8 mouse cellular contexts compared by ENCODE assay signal in genomic region chr16:17890342-17890727, GRCm38 (mm10). TPM values are rescaled to one million over a fixed set of nuclear protein-coding genes. Genes with fewer than 3 reads are reported as not detected.
DNase-seq lines count a peak whose midpoint lies in the region; ATAC-seq and TF ChIP-seq lines count a peak whose summit lies in the region.

No protein-coding gene starts in this region.

- no peaks in the 10 kb centered on the region for H3K9me3 ChIP-seq in hindbrain, embryonic 11.5 days (ENCODE audit: control insufficient read depth, low read length)
- no peaks in the 10 kb centered on the region for H3K9me3 ChIP-seq in midbrain, embryonic 12.5 days

- H3K4me1 ChIP-seq in kidney, adult 2 months (ENCODE audit: control insufficient read depth, insufficient read depth, low read length): peaks cover 21% of the 10 kb centered on the region
- peaks cover 14% of the 10 kb centered on the region; the same call in 1 of the 2 replicates for H3K4me1 ChIP-seq in hindbrain, embryonic 11.5 days (replicated peaks; ENCODE audit: control insufficient read depth, insufficient read depth, low read length)
- H3K4me1 ChIP-seq in midbrain, embryonic 12.5 days: peaks cover 22% of the 10 kb centered on the region

- H3K4me2 ChIP-seq in hindbrain, embryonic 11.5 days (replicated peaks; ENCODE audit: low read depth, low read length): peak overlapping the region; percentile 80
- peak overlapping the region; percentile 91 for H3K4me2 ChIP-seq in midbrain, embryonic 12.5 days (replicated peaks)

- TF ChIP-seq POLR2A in kidney, adult 2 months (IDR thresholded peaks at IDR 0.05; ENCODE audit: low read depth, low read length): no peak

- peak overlapping the region; percentile 99 for H3K9ac ChIP-seq in hindbrain, embryonic 11.5 days (ENCODE audit: low read depth, low read length)
- peak overlapping the region; percentile 96 for H3K9ac ChIP-seq in midbrain, embryonic 12.5 days (replicated peaks)

- peak overlapping the region; percentile 85 for H3K4me3 ChIP-seq in kidney, adult 2 months (ENCODE audit: insufficient read depth, low read depth, low read length)
- H3K4me3 ChIP-seq in hindbrain, embryonic 11.5 days (ENCODE audit: low read depth, low read length): peak overlapping the region; percentile 98
- peak overlapping the region; percentile 98 for H3K4me3 ChIP-seq in midbrain, embryonic 12.5 days

- no peaks in the 10 kb centered on the region for H3K27me3 ChIP-seq in kidney, adult 2 months (replicated peaks; ENCODE audit: control insufficient read depth, insufficient read depth, low read length)
- H3K27me3 ChIP-seq in hindbrain, embryonic 11.5 days (ENCODE audit: control insufficient read depth, insufficient read depth, low read length): no peaks in the 10 kb centered on the region
- no peaks in the 10 kb centered on the region for H3K27me3 ChIP-seq in midbrain, embryonic 12.5 days

- TF ChIP-seq CTCF in kidney, adult 2 months (conservative IDR thresholded peaks at IDR 0.05; ENCODE audit: insufficient read depth, insufficient read length, low read depth, low read length): no peak

- H3K36me3 ChIP-seq in kidney, adult 2 months (ENCODE audit: control insufficient read depth, insufficient read depth, low read length): no peaks in the 10 kb centered on the region
- H3K36me3 ChIP-seq in hindbrain, embryonic 11.5 days (ENCODE audit: control insufficient read depth, insufficient read depth, low read length): no peaks in the 10 kb centered on the region
- 0 out of 2 replicates have a peak, but pooled peaks cover 3% of the 10 kb centered on the region for H3K36me3 ChIP-seq in midbrain, embryonic 12.5 days

- DNase-seq in kidney, adult 2 months: no peak
- no peak for DNase-seq in kidney, postnatal 14 days
- DNase-seq in ZHBTc4 (ENCODE audit: low read depth, low spot score): peak; percentile 16
- no peak for DNase-seq in hindbrain, embryonic 11.5 days (ENCODE audit: low spot score)
- no peak for DNase-seq in layer of hippocampus, adult 11-12 months (ENCODE audit: low spot score)
- no peak for DNase-seq in retina, embryonic 14.5 days (ENCODE audit: low spot score)
- DNase-seq in adrenal gland, adult 18-20 months (ENCODE audit: low spot score in 2 of 2): no peak

- H3K27ac ChIP-seq in kidney, adult 2 months (ENCODE audit: insufficient read depth, low read depth, low read length): no peak overlapping the region
- H3K27ac ChIP-seq in hindbrain, embryonic 11.5 days (ENCODE audit: low read depth, low read length): no peak overlapping the region
- no peak overlapping the region for H3K27ac ChIP-seq in midbrain, embryonic 12.5 days (replicated peaks)

- WGBS in kidney, adult 2 months: 35% methylated on average over 2 of the region's 2 CpGs
- WGBS in hindbrain, embryonic 11.5 days: 62% methylated on average over 2 of the region's 2 CpGs
- WGBS in midbrain, embryonic 12.5 days: 48% methylated on average over 2 of the region's 2 CpGs

- ATAC-seq in hindbrain, embryonic 11.5 days (ENCODE audit: low FRiP score): no peak
- no peak for ATAC-seq in midbrain, embryonic 12.5 days (ENCODE audit: low FRiP score, low read depth)

RNA-seq across cellular contexts. Expression of gene Gm20518, which starts 1.1 kb away (rescaled TPM):
- polyA plus RNA-seq in kidney, adult 2 months (2012; rRNA removed): 7.7 and 10.3 TPM in 2 replicates
- 0.15 and 0.29 TPM in 2 replicates for polyA plus RNA-seq in hindbrain, embryonic 11.5 days (2014; fragmentation: Nextera tagmentation; extraction: Ambion mirVana)
- polyA plus RNA-seq in midbrain, embryonic 12.5 days (2016; fragmentation: Nextera tagmentation; extraction: Ambion mirVana): 0.55 and 0.67 TPM in 2 replicates
- total RNA-seq in adrenal gland, adult 18-20 months (2021): under 1 TPM; 0.32 to 0.66 TPM

RNA-seq across cellular contexts. Expression of gene Tssk1, which starts 3.7 kb away (rescaled TPM):
- 0.12 and 0.14 TPM in 2 replicates for polyA plus RNA-seq in kidney, adult 2 months (2012; rRNA removed)
- polyA plus RNA-seq in hindbrain, embryonic 11.5 days (2014; fragmentation: Nextera tagmentation; extraction: Ambion mirVana): 0.04 and 0.11 TPM in 2 replicates
- polyA plus RNA-seq in midbrain, embryonic 12.5 days (2016; fragmentation: Nextera tagmentation; extraction: Ambion mirVana): 0.05 and 0.09 TPM in 2 replicates
- total RNA-seq in adrenal gland, adult 18-20 months (2021): not detected

RNA-seq across cellular contexts. Expression of gene Dgcr2, which starts 8.0 kb away (rescaled TPM):
- polyA plus RNA-seq in kidney, adult 2 months (2012; rRNA removed): 99.8 and 127 TPM in 2 replicates
- polyA plus RNA-seq in hindbrain, embryonic 11.5 days (2014; fragmentation: Nextera tagmentation; extraction: Ambion mirVana): 72.9 and 75.7 TPM in 2 replicates
- 105 and 108 TPM in 2 replicates for polyA plus RNA-seq in midbrain, embryonic 12.5 days (2016; fragmentation: Nextera tagmentation; extraction: Ambion mirVana)
- 10 to 100 TPM; 56.7 to 68.6 TPM for total RNA-seq in adrenal gland, adult 18-20 months (2021)

RNA-seq across cellular contexts. Expression of gene Tssk2, which starts 8.1 kb away (rescaled TPM):
- 0.05 and 0.27 TPM in 2 replicates for polyA plus RNA-seq in kidney, adult 2 months (2012; rRNA removed)
- not detected in 2 replicates for polyA plus RNA-seq in hindbrain, embryonic 11.5 days (2014; fragmentation: Nextera tagmentation; extraction: Ambion mirVana)
- polyA plus RNA-seq in midbrain, embryonic 12.5 days (2016; fragmentation: Nextera tagmentation; extraction: Ambion mirVana): not detected in 2 replicates
- total RNA-seq in adrenal gland, adult 18-20 months (2021): not detected

RNA-seq across cellular contexts. Expression of gene Ess2, which starts 20.8 kb away (rescaled TPM):
- polyA plus RNA-seq in kidney, adult 2 months (2012; rRNA removed): 14.2 and 16.2 TPM in 2 replicates
- 38.3 and 40.5 TPM in 2 replicates for polyA plus RNA-seq in hindbrain, embryonic 11.5 days (2014; fragmentation: Nextera tagmentation; extraction: Ambion mirVana)
- polyA plus RNA-seq in midbrain, embryonic 12.5 days (2016; fragmentation: Nextera tagmentation; extraction: Ambion mirVana): 56.7 and 61.6 TPM in 2 replicates
- total RNA-seq in adrenal gland, adult 18-20 months (2021): 10 to 100 TPM; 13.6 to 15.0 TPM
